9 mouse cellular contexts compared by ENCODE assay signal in the genomic region with DNA sequence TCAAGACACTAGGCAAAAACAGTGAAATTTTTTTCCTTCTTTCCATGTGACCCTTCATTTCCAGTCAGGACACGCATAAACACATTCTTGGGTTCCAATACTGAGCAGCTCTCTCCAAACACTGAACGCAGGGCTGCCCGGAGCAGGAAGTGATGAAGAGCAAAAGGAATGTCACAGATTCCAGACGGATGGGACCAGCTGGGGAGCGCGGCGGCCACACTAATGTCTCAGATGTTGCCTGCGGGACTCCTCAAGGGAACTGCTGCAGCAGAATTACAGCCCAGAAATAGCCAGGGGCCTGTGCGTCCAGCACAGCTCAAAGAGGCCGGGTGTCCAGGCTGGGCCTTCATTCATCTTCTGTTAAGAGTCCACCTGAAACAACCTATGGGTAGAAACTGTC. TPM values are rescaled to one million over a fixed set of nuclear protein-coding genes. Genes with fewer than 3 reads are reported as not detected.
A peak's percentile ranks its signal among the peaks of the same experiment; 100 is the strongest.
DNase-seq lines count a peak whose midpoint lies in the region; ATAC-seq and TF ChIP-seq lines count a peak whose summit lies in the region.
"Had no signal": no experiment of that assay in that cellular context is flagged by ENCODE, and none has a peak within 500 bp of the region (broad histone marks: within the 10 kb centered on the region; RNA-seq: fewer than 3 reads in every experiment).

No protein-coding gene starts in this region.

- no peaks in the 10 kb centered on the region for H3K36me3 ChIP-seq in forebrain, postnatal 0 days (ENCODE audit: insufficient read depth)

- H3K9ac ChIP-seq in forebrain, postnatal 0 days = no peak overlapping the region

- no peaks in the 10 kb centered on the region for H3K9me3 ChIP-seq in forebrain, postnatal 0 days (ENCODE audit: low read length)

- WGBS in forebrain, postnatal 0 days = 90% methylated on average over 10 of the region's 10 CpGs

- no peak for TF ChIP-seq CTCF in forebrain, postnatal 0 days (IDR thresholded peaks at IDR 0.05; ENCODE audit: low read depth)

- no peak overlapping the region for H3K4me3 ChIP-seq in forebrain, postnatal 0 days (ENCODE audit: low read depth, low read length)

- H3K27me3 ChIP-seq in forebrain, postnatal 0 days (ENCODE audit: insufficient read depth, low read length) = no peaks in the 10 kb centered on the region

- H3K27ac ChIP-seq in forebrain, postnatal 0 days (ENCODE audit: low read depth, low read length) = no peak overlapping the region

- H3K4me2 ChIP-seq in forebrain, postnatal 0 days (ENCODE audit: low read depth) = no peak overlapping the region

- peaks cover 3% of the 10 kb centered on the region; the same call in 1 of the 2 replicates for H3K4me1 ChIP-seq in forebrain, postnatal 0 days (ENCODE audit: insufficient read depth)

- ATAC-seq in forebrain, postnatal 0 days = no peak

- peak; percentile 73 for DNase-seq in embryo, embryonic 10 days (ENCODE audit: low spot score)
- peak; percentile 99 for DNase-seq in heart, adult 11 months
- peak; percentile 51 for DNase-seq in kidney, adult 11 months
- DNase-seq in lung, postnatal 14 days = peak; percentile 69
- DNase-seq in right cerebral cortex, postnatal 25 days = no peak
- DNase-seq in ovary, postnatal 14 days (ENCODE audit: low spot score) = no peak
- no peak for DNase-seq in forebrain, postnatal 0 days
- no peak for DNase-seq in right cerebral cortex, postnatal 14 days

RNA-seq across cellular contexts. Expression of a gene that starts 9.0 kb away (rescaled TPM):
- 49.7 and 51.3 TPM in 2 replicates for total RNA-seq in forebrain, postnatal 0 days (2014; rRNA removed)
- 16.6 and 24.3 TPM in 2 replicates for polyA plus RNA-seq in forebrain, postnatal 0 days (2015; fragmentation: Nextera tagmentation; extraction: Ambion mirVana)

RNA-seq across cellular contexts. Expression of a gene that starts 37.3 kb away (rescaled TPM):
- 0.77 and 1.6 TPM in 2 replicates for total RNA-seq in forebrain, postnatal 0 days (2014; rRNA removed)
- 0.73 and 1.7 TPM in 2 replicates for polyA plus RNA-seq in forebrain, postnatal 0 days (2015; fragmentation: Nextera tagmentation; extraction: Ambion mirVana)
- polyA plus RNA-seq: liver, embryonic 16.5 days had no signal

Comparison
In these comparisons a context has a peak if more than half of its experiments do, and no peak if none do; other contexts are left out.
1. DNase-seq: peak in embryo, embryonic 10 days (single experiment), heart, adult 11 months (single experiment), kidney, adult 11 months (single experiment) and lung, postnatal 14 days (single experiment); none in right cerebral cortex, postnatal 25 days (single experiment), ovary, postnatal 14 days (single experiment), forebrain, postnatal 0 days (single experiment) and right cerebral cortex, postnatal 14 days (single experiment).